Mouse (Mus musculus) heart, postnatal 0 days (tissue): Measurements from ENCODE around the gene Gm17304. TPM values are rescaled to one million over a fixed set of nuclear protein-coding genes. Genes with fewer than 3 reads are reported as not detected.
A peak's percentile ranks its signal among the peaks of the same experiment; 100 is the strongest.

Experiments used
- ATAC-seq: fragments of 200-750 bp; cut with Nextera tagmentation; 2 replicates; pipeline ENCODE4 v1.8.0; 2017; ENCODE audit warnings: low read depth, moderate number of reproducible peaks, moderate library complexity; ENCODE audit not compliant: insufficient read depth
- DNase-seq: peaks from one replicate; pipeline ENCODE4 v3.0.0-alpha.2; 2016; ENCODE audit warnings: low spot score
- H3K27ac ChIP-seq: fragments of 300-500 bp; sonication (generic); 2 replicates; pipeline ENCODE4 v1.5.1; 2014; ENCODE audit warnings: low read depth, mild to moderate bottlenecking
- H3K27me3 ChIP-seq: fragments of 300-500 bp; sonication (generic); 2 replicates; pipeline ENCODE4 v1.6.1; 2014; ENCODE audit warnings: low read length, mixed read lengths; ENCODE audit not compliant: control insufficient read depth, insufficient read depth
- H3K36me3 ChIP-seq: fragments of 300-500 bp; sonication (generic); replicated peaks from 2 replicates; pipeline ENCODE4 v1.6.1; 2014; ENCODE audit warnings: low read length, mixed read lengths; ENCODE audit not compliant: control insufficient read depth, insufficient read depth
- H3K4me1 ChIP-seq: fragments of 300-500 bp; sonication (generic); 2 replicates; pipeline ENCODE4 v1.6.1; 2014; ENCODE audit warnings: antibody characterized with exemption; ENCODE audit not compliant: control insufficient read depth, insufficient read depth
- H3K4me2 ChIP-seq: fragments of 300-500 bp; sonication (generic); 2 replicates; pipeline ENCODE4 v1.6.1; 2014; ENCODE audit warnings: low read depth, mild to moderate bottlenecking, low read length, moderate library complexity
- H3K4me3 ChIP-seq: fragments of 300-500 bp; sonication (generic); 2 replicates; pipeline ENCODE4 v1.5.1; 2014; ENCODE audit warnings: low read depth, low read length
- H3K9ac ChIP-seq: fragments of 300-500 bp; sonication (generic); replicated peaks from 2 replicates; pipeline ENCODE4 v1.6.1; 2014; ENCODE audit warnings: low read depth, low read length, mixed read lengths
- H3K9me3 ChIP-seq: fragments of 300-500 bp; sonication (generic); replicated peaks from 2 replicates; pipeline ENCODE4 v1.6.1; 2016; ENCODE audit warnings: low read length; ENCODE audit not compliant: control insufficient read depth
- CTCF ChIP-seq: IDR thresholded peaks from 2 replicates; pipeline ENCODE4 v1.5.1; 2016; ENCODE audit warnings: antibody characterized with exemption, control low read depth, low read depth
- EP300 ChIP-seq: IDR thresholded peaks from 2 replicates; pipeline ENCODE4 v1.6.1; 2016; ENCODE audit warnings: antibody characterized with exemption, low read depth
- WGBS: fragments of 180-500 bp; shearing (Covaris S2); extraction: QIAGEN DNeasy Blood & Tissue Kit; methylation state at CpG from one replicate; pipeline ENCODE4 v1.1.7; 2014; 5-methylcytosine and 5-hydroxymethylcytosine counted together
- polyA plus RNA-seq: library from polyadenylated mRNA; unstranded; fragments of >200 nt; fragmentation: Nextera tagmentation; extraction: Ambion mirVana; gene quantifications from 2 replicates; pipeline ENCODE4 v1.2.1, GENCODE M21; 2015
- total RNA-seq: library from RNA; depleted of rRNA; stranded (reverse); fragments of >200 nt; gene quantifications from 2 replicates; pipeline ENCODE4 v1.2.3, GENCODE M21; 2014; ENCODE audit warnings: low replicate concordance; rRNA removed

Gm17304 gene
- total and polyA plus RNA-seq, 2 experiments from 2014 or later = not detected

DNA sequence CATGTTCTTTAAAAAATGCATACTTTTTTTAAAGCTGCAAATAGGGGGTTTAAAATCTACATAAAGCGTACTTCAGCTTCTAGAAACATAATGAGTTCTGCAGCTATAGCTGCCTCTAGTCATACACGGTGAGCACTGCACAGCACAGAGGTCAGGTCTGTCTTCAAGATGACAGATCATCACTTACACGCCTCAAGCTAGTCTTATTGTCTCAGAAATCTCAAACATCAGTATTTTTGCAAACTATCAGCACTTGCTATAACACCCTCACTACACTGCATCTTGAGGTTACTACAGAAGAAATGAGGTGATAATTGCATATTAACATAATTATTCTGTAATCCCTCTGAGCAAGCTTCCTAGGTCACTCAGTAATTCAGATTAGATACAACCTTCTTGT is 33.0 kb downstream of the Gm17304 start:
- ATAC-seq = no peak
- H3K4me1 ChIP-seq = no peaks in the 10 kb centered on the region
- no peak overlapping the region for H3K27ac ChIP-seq
- peaks cover 19% of the 10 kb centered on the region for H3K36me3 ChIP-seq
- no peaks in the 10 kb centered on the region for H3K27me3 ChIP-seq
- no peak for DNase-seq
- no peaks in the 10 kb centered on the region for H3K9me3 ChIP-seq
- no peak overlapping the region for H3K9ac ChIP-seq
- 78% methylated on average over 3 of the region's 3 CpGs for WGBS
- no peak overlapping the region for H3K4me3 ChIP-seq
- TF ChIP-seq CTCF (no peak), EP300 (no peak)
- no peak overlapping the region for H3K4me2 ChIP-seq

DNA sequence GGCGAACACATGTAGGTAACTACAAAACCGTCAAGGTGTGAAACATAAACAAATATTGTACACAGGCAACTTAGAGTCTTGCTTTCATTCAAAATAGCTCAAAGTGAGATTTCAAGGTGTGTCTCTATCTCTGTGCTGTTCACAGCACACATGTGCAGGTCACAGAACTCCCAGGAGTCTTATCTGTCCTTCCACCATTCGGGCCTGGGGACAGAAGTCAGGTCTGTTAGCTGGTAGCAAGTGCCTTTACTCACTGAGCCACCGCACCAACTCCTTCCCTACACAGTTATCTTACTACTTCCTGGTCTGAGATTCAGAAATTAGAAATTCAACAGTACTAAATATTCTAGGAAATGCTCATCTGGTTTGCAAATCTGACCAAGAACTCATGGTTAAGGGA is 34.5 kb downstream of the Gm17304 start:
- DNase-seq (no peak), ATAC-seq (no peak)
- Histone ChIP-seq H3K4me2 (no peak overlapping the region), H3K36me3 (0 out of 2 replicates have a peak, but pooled peaks cover 5% of the 10 kb centered on the region), H3K9me3 (no peaks in the 10 kb centered on the region), H3K27ac (no peak overlapping the region), H3K4me1 (no peaks in the 10 kb centered on the region), H3K27me3 (no peaks in the 10 kb centered on the region), H3K4me3 (no peak overlapping the region), H3K9ac (no peak overlapping the region)
- 79% methylated on average over 4 of the region's 4 CpGs for WGBS
- TF ChIP-seq CTCF (no peak), EP300 (no peak)

DNA sequence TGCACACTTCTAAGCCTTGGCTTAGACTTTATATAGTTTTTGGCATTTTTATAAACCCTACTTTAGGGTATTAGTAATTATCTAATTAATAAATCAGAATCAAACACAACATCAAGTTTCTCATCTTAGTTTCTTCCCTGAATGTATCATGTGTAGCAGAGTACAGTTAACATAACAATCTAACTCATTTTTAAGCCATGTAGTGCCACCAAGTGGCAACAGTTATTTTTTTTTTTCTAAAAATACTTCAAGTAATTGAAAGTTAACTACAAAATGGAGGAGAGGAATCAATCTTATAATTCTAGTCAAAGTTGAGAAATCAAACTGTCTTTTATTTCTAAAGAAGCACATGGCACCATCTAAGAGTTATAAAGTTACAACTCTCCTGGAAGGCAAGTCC is 40.5 kb downstream of the Gm17304 start:
- Histone ChIP-seq H3K36me3 (0 out of 2 replicates have a peak, but pooled peaks cover 11% of the 10 kb centered on the region), H3K9ac (no peak overlapping the region), H3K4me2 (no peak overlapping the region), H3K4me1 (no peaks in the 10 kb centered on the region), H3K27ac (no peak overlapping the region), H3K27me3 (no peaks in the 10 kb centered on the region), H3K4me3 (no peak overlapping the region), H3K9me3 (no peaks in the 10 kb centered on the region)
- DNase-seq (no peak), ATAC-seq (no peak)
- TF ChIP-seq EP300 = no peak
- TF ChIP-seq CTCF = 0 out of 2 replicates have a peak, but pooled peaks have one; percentile 10

DNA sequence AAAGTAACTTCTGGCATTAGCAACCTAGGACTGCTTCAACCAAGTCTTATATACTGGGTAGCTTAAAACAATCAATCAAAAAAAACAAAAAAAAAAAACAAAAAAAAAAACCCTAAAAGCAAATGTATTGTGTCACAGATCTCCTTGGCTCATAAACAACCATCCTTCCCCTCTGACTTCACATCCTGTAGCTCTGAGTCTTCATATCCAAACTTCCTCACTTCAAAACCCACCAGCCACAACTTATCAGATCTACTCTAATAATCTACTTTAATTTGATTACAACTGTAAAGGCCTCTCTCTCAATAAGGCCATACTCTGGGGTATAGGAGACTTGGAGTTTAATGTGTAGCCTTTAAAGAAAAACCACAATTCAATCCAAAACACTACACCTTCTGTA is 41.1 kb downstream of the Gm17304 start:
- Histone ChIP-seq H3K9me3 (no peaks in the 10 kb centered on the region), H3K4me2 (no peak overlapping the region), H3K4me3 (no peak overlapping the region), H3K9ac (no peak overlapping the region), H3K27me3 (no peaks in the 10 kb centered on the region), H3K27ac (no peak overlapping the region), H3K4me1 (no peaks in the 10 kb centered on the region), H3K36me3 (0 out of 2 replicates have a peak, but pooled peaks cover 17% of the 10 kb centered on the region)
- no peak for TF ChIP-seq CTCF
- no peak for DNase-seq
- no peak for ATAC-seq

DNA sequence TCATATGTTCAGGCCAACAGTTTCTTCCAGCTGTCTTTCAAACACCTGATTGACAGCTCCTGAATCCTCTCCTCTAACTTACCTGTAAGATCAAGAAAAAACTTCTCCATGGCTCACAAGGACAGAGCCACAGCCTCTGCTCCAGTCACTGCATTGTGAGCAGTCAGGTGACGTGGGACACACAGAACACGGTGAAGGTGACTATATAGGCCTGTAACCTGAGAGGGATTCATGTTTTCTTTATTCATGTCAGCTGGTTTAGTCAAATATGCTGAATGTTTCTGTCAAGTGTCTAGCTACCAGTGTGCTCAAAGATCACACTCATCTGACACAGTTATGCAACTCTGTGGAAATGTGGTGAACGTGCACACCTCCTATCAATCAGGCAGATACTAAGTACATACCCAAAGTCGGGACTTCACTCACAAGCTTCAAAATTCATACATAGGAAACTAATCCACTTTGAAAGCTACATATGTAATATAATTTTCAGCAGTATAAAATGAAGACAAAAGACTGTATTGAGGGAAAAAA is 43.4 kb downstream of the Gm17304 start:
- H3K4me1 ChIP-seq = no peaks in the 10 kb centered on the region
- WGBS = 79% methylated on average over 4 of the region's 4 CpGs
- H3K4me2 ChIP-seq = no peak overlapping the region
- TF ChIP-seq EP300 = no peak
- no peak for TF ChIP-seq CTCF
- DNase-seq = no peak
- H3K27ac ChIP-seq = no peak overlapping the region
- H3K9ac ChIP-seq = no peak overlapping the region
- ATAC-seq = no peak
- no peaks in the 10 kb centered on the region for H3K27me3 ChIP-seq
- peaks cover 20% of the 10 kb centered on the region; the same call in 1 of the 2 replicates for H3K36me3 ChIP-seq
- H3K9me3 ChIP-seq = no peaks in the 10 kb centered on the region
- no peak overlapping the region for H3K4me3 ChIP-seq

DNA sequence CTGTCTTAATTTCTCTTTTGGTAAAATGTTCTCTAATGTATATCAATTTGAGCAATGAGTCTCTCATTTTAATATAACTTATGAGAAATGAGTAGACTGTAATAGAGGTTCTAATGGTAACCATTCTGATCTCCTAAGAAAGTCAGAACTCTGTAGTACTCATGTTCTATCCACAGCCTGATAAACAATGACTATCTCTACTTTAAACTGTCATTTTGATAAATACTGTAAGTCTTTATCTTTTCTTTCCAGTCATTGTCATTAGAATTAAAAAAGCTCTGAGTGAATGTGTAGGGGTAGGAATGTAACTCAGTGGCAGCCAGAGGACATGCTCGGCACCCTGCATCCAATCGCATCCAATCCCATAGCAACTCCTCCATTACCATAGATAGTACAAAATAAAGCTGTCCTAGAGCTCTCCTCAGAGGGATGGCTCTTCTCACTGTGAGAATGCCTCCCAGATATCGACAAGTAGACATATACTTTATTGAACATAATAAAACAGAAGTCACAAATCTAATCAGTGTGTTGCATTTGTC is 44.0 kb downstream of the Gm17304 start:
- ATAC-seq (no peak), DNase-seq (no peak)
- Histone ChIP-seq H3K9ac (no peak overlapping the region), H3K27ac (no peak overlapping the region), H3K27me3 (no peaks in the 10 kb centered on the region), H3K4me1 (no peaks in the 10 kb centered on the region), H3K9me3 (no peaks in the 10 kb centered on the region), H3K4me3 (no peak overlapping the region), H3K4me2 (no peak overlapping the region), H3K36me3 (peaks cover 20% of the 10 kb centered on the region; the same call in 1 of the 2 replicates)
- TF ChIP-seq EP300 = no peak
- no peak for TF ChIP-seq CTCF
- 70% methylated on average over 3 of the region's 3 CpGs for WGBS

Other genes starting within 250 kb of the Gm17304 start
- not detected in 2 replicates for gene Barhl2, start 150.9 kb upstream of the Gm17304 start, total RNA-seq
- gene Barhl2, start 150.9 kb upstream of the Gm17304 start, polyA plus RNA-seq = not detected in 2 replicates
- gene Zfp644, start 88.2 kb downstream of the Gm17304 start, total RNA-seq = 78.1 and 91.2 TPM in 2 replicates
- 41.6 and 45.7 TPM in 2 replicates for gene Zfp644, start 88.2 kb downstream of the Gm17304 start, polyA plus RNA-seq